Mouse (Mus musculus) ZHBTc4 (cell line): ENCODE data around the gene Slit2.

Experiments used
- DNase-seq: peaks from one replicate; pipeline ENCODE4 v3.0.0-alpha.2; 2011; ENCODE audit warnings: low read depth, low spot score

The Slit2 gene

GRCm38 (mm10) chr5:48225500-48225899 lies 242.6 kb downstream of the Slit2 start:
- DNase-seq, result no peak

GRCm38 (mm10) chr5:48230430-48231080 lies 247.6 kb downstream of the Slit2 start:
- no peak for DNase-seq

- no peak for DNase-seq
These were observed 251.8 kb downstream of the Slit2 start for GRCm38 (mm10) chr5:48234728-48235127.

GRCm38 (mm10) chr5:48235270-48235669 lies 252.3 kb downstream of the Slit2 start:
- no peak for DNase-seq

- DNase-seq, result peak; percentile 43
These were observed 257.8 kb downstream of the Slit2 start for GRCm38 (mm10) chr5:48240751-48241150.

- DNase-seq, result no peak
These were observed 265.4 kb downstream of the Slit2 start for GRCm38 (mm10) chr5:48248327-48248726.

GRCm38 (mm10) chr5:48277561-48277960 lies 294.6 kb downstream of the Slit2 start:
- no peak for DNase-seq

- no peak for DNase-seq
These were observed 318.2 kb downstream of the Slit2 start for GRCm38 (mm10) chr5:48301186-48301585.

- no peak for DNase-seq
These were observed 332.2 kb downstream of the Slit2 start for GRCm38 (mm10) chr5:48315057-48315602.

- DNase-seq, result no peak
These were observed 337.7 kb downstream of the Slit2 start for GRCm38 (mm10) chr5:48320597-48320996.

GRCm38 (mm10) chr5:48326221-48326620 lies 343.3 kb downstream of the Slit2 start:
- DNase-seq, result peak; percentile 53

GRCm38 (mm10) chr5:48327652-48328051 lies 344.7 kb downstream of the Slit2 start, which contains the start of gene 5730480H06Rik:
Gene 5730480H06Rik (plus strand): TSS chr5:48327952.
- no peak for DNase-seq

- DNase-seq, result no peak
These were observed 346.8 kb downstream of the Slit2 start for GRCm38 (mm10) chr5:48329751-48330150.

- no peak for DNase-seq
These were observed 347.9 kb downstream of the Slit2 start for GRCm38 (mm10) chr5:48330817-48331216.

- peak; percentile 23 for DNase-seq
These were observed 348.5 kb downstream of the Slit2 start for GRCm38 (mm10) chr5:48331441-48331840.

- DNase-seq, result no peak
These were observed 350.5 kb downstream of the Slit2 start for GRCm38 (mm10) chr5:48333407-48333806.

GRCm38 (mm10) chr5:48333884-48334513 lies 351.1 kb downstream of the Slit2 start:
- peak; percentile 47 for DNase-seq

GRCm38 (mm10) chr5:48340808-48341433 lies 358.0 kb downstream of the Slit2 start:
- DNase-seq, result no peak

GRCm38 (mm10) chr5:48345095-48345982 lies 362.4 kb downstream of the Slit2 start:
- peak; percentile 39 for DNase-seq

- no peak for DNase-seq
These were observed 363.2 kb downstream of the Slit2 start for GRCm38 (mm10) chr5:48345983-48346648.

GRCm38 (mm10) chr5:48349309-48349708 lies 366.4 kb downstream of the Slit2 start:
- DNase-seq, result no peak
